Mouse (Mus musculus) small intestine, adult 10 weeks (tissue): ENCODE results near the gene Lrrc8e. TPM values are rescaled to one million over a fixed set of nuclear protein-coding genes. Genes with fewer than 3 reads are reported as not detected.

Source experiments
- polyA plus RNA-seq: library from polyadenylated mRNA; stranded (reverse); fragments of 350-450 nt; fragmentation: Illumina TruSeq; extraction: RNeasy Lipid Tissue Mini Kit (QIAGEN cat#74804); gene quantifications from one replicate; pipeline ENCODE4 v1.2.3, GENCODE M21; 2014; ENCODE audit warnings: low replicate concordance

Gene Lrrc8e
- polyA plus RNA-seq = not detected

GRCm38 (mm10) chr8:4226739-4227347 is at the start of gene Lrrc8e:
Lrrc8e (plus strand) TSS chr8:4226827.

GRCm38 (mm10) chr8:4216791-4217621 is 9.6 kb upstream of the Lrrc8e start, which contains the start of gene Prr36:
Prr36 (minus strand) TSS chr8:4217459.

GRCm38 (mm10) chr8:4238434-4239192 is 12.0 kb downstream of the Lrrc8e start, which contains the start of the genes Map2k7 and Gm49320:
Map2k7 (plus strand) TSS chr8:4238740.
Gm49320 (plus strand) TSS chr8:4238865.

GRCm38 (mm10) chr8:4247951-4248540 is 21.4 kb downstream of the Lrrc8e start, which contains the start of gene Tgfbr3l:
Tgfbr3l (plus strand) TSS chr8:4248214.

GRCm38 (mm10) chr8:4252934-4253841 is 26.6 kb downstream of the Lrrc8e start, which contains the start of gene Snapc2:
Snapc2 (plus strand) TSS chr8:4253080.

GRCm38 (mm10) chr8:4259125-4259804 is 32.6 kb downstream of the Lrrc8e start, which contains the start of gene Ctxn1:
Ctxn1 (minus strand) TSS chr8:4259274.

GRCm38 (mm10) chr8:4275275-4276110 is 48.9 kb downstream of the Lrrc8e start, which contains the start of gene Timm44:
Timm44 (minus strand) TSS chr8:4275913.

Other genes with a start within 250 kb of the Lrrc8e start
- gene Cd209f, start 121.0 kb upstream of the Lrrc8e start, polyA plus RNA-seq = not detected
- not detected for gene Cd209g, start 92.7 kb upstream of the Lrrc8e start, polyA plus RNA-seq
- gene Evi5l, start 60.3 kb upstream of the Lrrc8e start, polyA plus RNA-seq = 0.30 TPM
- gene Prr36, start 9.4 kb upstream of the Lrrc8e start, polyA plus RNA-seq = not detected
- gene Map2k7, start 11.9 kb downstream of the Lrrc8e start, polyA plus RNA-seq = 2.9 TPM
- gene Gm49320, start 12.0 kb downstream of the Lrrc8e start, polyA plus RNA-seq = not detected
- gene Tgfbr3l, start 21.4 kb downstream of the Lrrc8e start, polyA plus RNA-seq = 3.4 TPM
- gene Snapc2, start 26.3 kb downstream of the Lrrc8e start, polyA plus RNA-seq = 0.48 TPM
- 0.59 TPM for gene Ctxn1, start 32.4 kb downstream of the Lrrc8e start, polyA plus RNA-seq
- gene Timm44, start 49.1 kb downstream of the Lrrc8e start, polyA plus RNA-seq = 135 TPM
- 1,490 TPM for gene Ccl25, start 98.4 kb downstream of the Lrrc8e start, polyA plus RNA-seq
- 46.3 TPM for gene Elavl1, start 98.6 kb downstream of the Lrrc8e start, polyA plus RNA-seq